Mouse (Mus musculus) right cerebral cortex, postnatal 10 days (tissue): Measurements from ENCODE around the gene Pard6b.
"Not testable (repeated sequence)": the region's sequence is repeated elsewhere in the genome, so short reads cannot be mapped to it uniquely, and the experiment has no call there.

ENCODE experiments used
- DNase-seq, 2 experiments: peaks; one replicate each; pipeline ENCODE4 v3.0.0; 2021; ENCODE audit warnings: low spot score in 2 of 2

The Pard6b gene

DNA sequence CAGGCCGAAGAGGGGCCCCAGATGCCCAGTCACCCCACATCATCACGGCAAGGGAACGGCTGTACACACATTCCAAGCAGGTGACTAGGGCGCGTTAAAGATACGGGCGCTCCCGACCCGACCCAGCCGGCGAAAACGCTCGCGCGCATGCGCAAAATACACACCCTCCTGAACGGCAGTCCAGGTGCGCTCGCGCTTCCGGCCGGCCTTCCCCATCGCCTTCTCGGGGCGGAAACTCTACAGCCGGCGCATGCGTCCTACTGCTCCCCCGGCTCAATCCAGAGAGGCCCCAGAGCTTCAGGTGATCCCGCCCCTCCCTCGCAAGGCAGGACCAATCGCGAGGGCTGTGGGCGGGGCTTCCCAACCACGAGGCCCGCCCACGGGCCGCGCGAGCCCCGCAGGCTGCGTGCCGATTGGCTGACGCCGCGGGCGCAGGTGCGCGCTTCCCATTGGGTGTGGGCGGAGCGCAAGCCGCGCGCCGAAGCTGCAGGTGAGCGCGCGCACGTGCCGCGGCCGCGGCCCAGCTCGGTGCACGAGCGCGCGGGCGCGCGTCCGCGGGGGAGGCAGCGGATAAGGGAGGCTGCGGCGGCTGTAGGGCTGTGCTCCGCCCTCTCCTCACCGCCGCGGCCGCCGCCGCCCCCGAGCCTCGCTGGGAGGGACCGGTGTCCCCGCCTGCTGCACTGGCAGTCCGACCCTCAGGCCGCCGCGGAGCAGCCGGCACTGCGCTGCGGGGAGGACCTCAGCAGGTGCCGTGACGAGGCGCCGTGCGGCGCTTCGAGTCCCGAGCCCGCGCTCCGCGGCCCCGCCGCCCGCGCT, at the start of gene Pard6b:
Gene Pard6b, plus strand, starts transcription at position 574 of the 816 bp plus-strand sequence.
- peak; percentile 98 to 99 for DNase-seq

DNA sequence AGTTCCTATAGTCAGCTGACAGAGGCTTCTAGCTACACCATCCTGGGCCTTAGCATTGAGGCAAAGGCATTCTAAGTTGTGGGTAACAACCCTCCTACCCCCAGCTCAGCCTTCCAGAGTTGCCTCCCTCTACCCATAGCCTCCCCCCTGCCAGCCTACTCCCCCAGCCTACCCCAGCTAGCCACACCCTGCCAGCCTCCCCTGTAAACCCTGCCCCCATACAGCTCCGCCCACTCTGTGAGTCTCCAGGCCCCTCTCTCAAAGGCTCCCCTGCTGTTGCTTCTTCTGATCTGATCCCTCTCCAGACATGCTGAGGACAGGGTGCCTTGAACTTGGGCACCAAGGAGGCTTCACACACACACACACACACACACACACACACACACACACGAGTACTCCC, 49.0 kb upstream of the Pard6b start:
- DNase-seq, result no peak

- no peak for DNase-seq
Observed at GRCm38 (mm10) chr2:168033905-168034304, 46.9 kb upstream of the Pard6b start.

DNA sequence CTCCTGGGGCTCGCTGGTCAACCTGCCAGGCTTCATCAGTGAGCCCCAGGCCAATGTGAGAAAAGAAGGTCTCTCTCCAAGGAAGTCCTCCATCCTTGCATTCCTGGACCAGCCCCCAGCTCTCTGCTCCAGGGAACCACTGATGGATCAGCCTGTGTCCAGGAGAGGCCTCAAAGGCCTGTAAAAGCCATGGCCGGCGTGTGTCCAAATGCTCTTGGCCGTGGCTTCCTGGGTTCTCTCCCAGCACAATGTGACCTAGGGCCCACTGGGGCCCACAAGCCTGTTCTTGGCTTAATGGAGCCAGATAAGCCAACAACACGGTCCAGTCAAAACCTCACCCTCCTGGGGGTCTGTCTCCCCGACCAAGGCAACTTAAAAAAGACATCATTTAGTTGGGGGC, 44.9 kb upstream of the Pard6b start:
- no peak for DNase-seq

GRCm38 (mm10) chr2:168037063-168037462, 43.7 kb upstream of the Pard6b start:
- DNase-seq, result no peak

DNA sequence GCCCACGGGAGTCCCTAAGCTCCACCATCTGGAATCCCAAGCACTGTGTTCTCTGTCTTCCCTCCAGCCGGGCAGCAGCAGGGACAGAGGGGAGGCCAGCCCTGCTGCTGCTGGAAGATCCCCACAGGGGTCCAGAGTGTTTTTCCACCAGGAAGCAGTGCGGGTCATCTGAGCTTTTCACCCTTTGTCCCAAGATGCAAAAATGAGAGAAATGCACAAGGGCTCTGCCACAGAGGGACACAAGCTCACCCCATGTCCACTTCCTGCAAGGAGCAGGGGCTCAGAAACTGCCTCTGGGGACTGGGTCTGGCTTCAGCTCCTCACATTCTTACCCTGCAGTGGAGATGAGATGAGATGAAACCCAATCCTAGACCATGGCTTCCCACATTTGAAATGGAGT, 40.1 kb upstream of the Pard6b start:
- no peak for DNase-seq

- DNase-seq, result peak in 1 of 2 experiments; percentile 41
Observed at GRCm38 (mm10) chr2:168042019-168042418, 38.8 kb upstream of the Pard6b start.

- no peak for DNase-seq
Observed at GRCm38 (mm10) chr2:168044681-168045287, 36.0 kb upstream of the Pard6b start.

DNA sequence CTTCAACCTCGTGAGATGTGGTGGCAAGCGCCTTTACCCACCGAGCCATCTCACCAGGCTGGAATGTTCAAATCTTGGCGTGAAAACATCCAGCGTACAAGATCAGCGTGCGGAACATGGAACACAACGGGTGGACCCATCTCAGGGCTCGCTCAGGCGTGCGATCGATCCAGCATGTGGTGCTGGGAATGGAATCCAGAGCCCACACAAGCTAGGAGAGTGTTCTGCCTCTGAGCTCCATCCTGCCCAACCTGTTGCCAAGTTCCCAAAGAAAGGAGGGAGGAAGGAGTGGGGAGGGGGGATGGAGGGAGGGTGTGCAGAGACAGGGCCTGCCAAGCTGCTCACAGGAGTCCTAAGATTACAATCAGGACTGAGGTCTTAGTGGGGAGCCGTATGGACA, 35.4 kb upstream of the Pard6b start:
- no peak for DNase-seq

DNA sequence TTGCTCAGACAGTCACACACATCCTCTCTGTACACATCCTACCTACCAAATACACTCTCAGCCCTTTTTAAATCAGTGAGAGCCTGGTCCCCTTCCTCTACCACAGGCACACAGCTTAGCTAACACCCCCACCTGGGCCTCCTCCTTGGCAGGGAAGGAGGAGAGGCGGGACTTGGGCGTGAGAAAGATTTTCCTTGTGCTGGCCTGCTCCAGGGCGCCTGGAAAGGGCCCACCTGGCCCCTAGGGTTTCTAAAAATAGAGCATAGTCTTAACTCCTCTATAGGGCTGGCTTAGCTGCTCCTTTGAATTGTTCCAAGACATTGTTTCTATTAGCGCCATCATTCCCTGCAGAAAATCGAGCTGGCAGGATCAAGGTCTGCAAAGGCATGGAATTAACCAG, 35.0 kb upstream of the Pard6b start:
- DNase-seq, result no peak

GRCm38 (mm10) chr2:168046467-168046866, 34.3 kb upstream of the Pard6b start:
- DNase-seq, result no peak

DNA sequence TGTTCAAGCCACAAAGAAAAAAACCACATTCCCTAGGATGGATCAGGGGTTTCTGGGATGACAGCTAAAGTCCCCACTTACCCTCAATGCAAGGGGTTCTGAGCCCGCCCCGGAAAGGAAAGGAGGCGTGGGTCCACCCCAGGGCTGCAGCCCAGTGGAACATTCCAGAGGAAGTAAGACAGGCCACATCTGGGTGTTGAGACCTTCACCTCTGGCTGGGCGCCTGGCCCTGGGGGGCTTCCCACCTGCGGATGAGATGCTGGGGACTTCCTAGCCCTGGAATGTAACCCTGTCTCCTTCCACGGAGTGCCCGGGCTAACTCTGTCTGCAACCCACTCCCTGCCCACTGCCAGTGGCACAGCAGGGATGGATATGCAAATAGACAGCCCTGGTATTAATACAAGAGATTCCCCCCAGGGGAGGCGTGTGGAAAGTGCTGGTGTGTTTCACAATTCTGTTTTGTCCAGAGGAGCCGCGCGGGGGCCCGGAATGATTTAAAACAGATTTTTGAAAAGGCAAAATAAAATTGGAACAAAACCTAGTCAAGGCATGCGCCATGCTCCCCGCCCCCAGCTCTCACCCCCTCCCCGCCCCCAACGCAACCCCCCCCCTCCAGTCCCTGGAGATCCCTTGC, 31.7 kb upstream of the Pard6b start:
- DNase-seq, result no peak

GRCm38 (mm10) chr2:168050000-168050942, 30.5 kb upstream of the Pard6b start:
- no peak for DNase-seq

DNA sequence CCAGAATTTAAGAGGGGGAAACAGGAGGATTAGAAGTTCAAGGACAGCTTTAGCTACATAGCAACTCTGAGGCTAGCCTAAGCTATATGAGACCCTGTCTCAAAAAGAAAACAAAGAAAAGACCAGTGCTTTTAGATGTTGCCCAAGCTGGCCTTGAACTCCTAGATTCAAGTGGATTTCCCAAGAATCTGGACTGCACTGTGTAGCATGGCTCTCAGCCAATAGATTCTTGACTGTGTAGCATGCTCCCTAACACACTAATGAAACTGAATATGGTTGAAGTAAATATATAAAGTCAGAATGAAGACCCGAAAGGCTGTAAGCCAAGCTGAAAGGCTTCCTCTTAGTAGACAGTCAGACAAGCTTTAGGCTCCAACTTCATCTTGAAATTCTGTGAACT, 28.6 kb upstream of the Pard6b start:
- no peak for DNase-seq

DNA sequence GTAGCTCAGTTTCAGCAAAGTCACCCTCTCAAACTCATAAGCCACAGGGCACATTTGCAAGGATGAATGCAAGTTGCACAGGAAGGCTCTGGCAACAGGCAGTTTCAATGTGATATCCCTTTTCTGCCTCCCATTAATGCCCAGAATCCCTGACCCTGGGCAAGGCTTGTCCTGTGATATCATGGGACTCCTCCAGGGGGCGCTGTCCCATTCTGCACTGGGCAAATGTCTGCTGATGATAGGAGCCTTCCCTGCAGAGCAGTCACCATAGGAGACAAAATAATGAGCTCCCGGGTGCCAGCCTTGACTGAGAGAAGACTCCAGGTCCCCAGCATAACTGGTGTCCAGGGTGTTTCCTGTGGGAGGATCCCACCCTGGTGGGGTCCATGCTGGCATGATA, 28.1 kb upstream of the Pard6b start:
- DNase-seq, result peak in 1 of 2 experiments; percentile 34

DNA sequence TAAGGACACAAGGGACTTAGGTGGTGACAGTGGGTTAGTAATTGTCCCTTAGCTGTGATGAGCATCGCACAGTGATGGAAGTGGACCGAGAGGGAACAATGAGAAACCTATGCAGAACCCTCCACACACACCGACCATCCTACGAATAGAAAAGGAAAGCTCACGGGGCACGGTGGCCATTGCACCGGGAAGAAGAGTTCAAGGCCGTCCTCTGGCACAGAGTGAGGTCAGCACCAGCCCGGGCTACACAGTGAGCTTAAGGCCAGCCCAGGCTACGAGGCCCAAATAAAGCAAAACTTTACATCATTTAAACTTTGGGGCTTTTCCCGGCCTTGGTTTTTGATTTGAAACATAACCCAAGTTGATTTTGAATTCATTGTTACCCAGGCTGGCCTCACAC, 26.7 kb upstream of the Pard6b start:
- DNase-seq, result no peak

GRCm38 (mm10) chr2:168055910-168056665, 24.7 kb upstream of the Pard6b start:
- no peak for DNase-seq

DNA sequence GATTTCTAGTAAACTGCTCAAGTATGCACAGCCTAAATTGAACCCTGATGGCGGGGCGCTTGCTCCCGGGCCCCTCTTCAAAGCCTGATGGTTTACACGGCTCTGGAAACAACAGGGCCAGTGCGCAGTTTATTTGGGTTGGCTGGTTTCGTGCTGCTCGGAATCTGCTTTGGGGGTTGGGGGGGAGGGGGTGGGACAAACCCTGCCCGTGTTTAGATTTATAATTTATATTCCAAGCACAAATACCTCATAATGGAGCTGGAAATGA, 24.2 kb upstream of the Pard6b start:
- no peak for DNase-seq

DNA sequence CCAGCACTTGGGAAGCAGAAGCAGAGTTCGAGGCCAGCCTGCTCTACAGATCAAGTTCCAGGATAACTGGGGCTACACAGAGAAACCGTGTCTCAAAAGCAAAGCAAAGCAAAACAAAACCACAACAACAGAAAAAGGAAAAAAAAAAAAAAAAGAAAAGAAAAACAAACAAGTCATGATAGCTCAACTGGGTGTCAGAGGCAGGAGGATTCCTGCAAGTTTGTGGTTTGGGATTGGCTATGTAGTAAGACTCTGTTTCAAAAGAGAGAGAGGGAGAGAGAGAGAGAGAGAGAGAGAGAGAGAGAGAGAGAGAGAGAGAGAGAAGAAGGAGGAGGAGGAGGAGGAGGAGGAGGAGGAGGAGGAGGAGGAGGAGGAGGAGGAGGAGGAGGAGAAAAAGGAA, 22.9 kb upstream of the Pard6b start:
- not testable (repeated sequence) for DNase-seq

- no peak for DNase-seq
Observed at GRCm38 (mm10) chr2:168058488-168059199, 22.2 kb upstream of the Pard6b start.
